Mouse (Mus musculus): ENCODE data around the gene Slc39a9.

The Slc39a9 gene

GRCm38 (mm10) chr12:80654659-80655025 lies 11.0 kb downstream of the Slc39a9 start:
- DNase-seq = no peak

- no peak for DNase-seq
Observed at GRCm38 (mm10) chr12:80658661-80659060, 15.0 kb downstream of the Slc39a9 start.

- DNase-seq = no peak
Observed at GRCm38 (mm10) chr12:80662322-80662721, 18.6 kb downstream of the Slc39a9 start.

GRCm38 (mm10) chr12:80663935-80664334 lies 20.3 kb downstream of the Slc39a9 start:
- no peak for DNase-seq

- no peak for DNase-seq
Observed at GRCm38 (mm10) chr12:80668391-80668790, 24.7 kb downstream of the Slc39a9 start.

GRCm38 (mm10) chr12:80673170-80673569 lies 29.5 kb downstream of the Slc39a9 start:
- peak; percentile 72 for DNase-seq

GRCm38 (mm10) chr12:80681340-80681739 lies 37.7 kb downstream of the Slc39a9 start:
- peak; percentile 28 for DNase-seq

- no peak for DNase-seq
Observed at GRCm38 (mm10) chr12:80683554-80683953, 39.9 kb downstream of the Slc39a9 start.

- DNase-seq = no peak
Observed at GRCm38 (mm10) chr12:80684316-80684715, 40.6 kb downstream of the Slc39a9 start.

- DNase-seq = peak; percentile 53
Observed at GRCm38 (mm10) chr12:80687788-80688211, 44.1 kb downstream of the Slc39a9 start.

- no peak for DNase-seq
Observed at GRCm38 (mm10) chr12:80689696-80690095, 46.0 kb downstream of the Slc39a9 start.

GRCm38 (mm10) chr12:80691671-80692091 lies 48.0 kb downstream of the Slc39a9 start:
- DNase-seq = peak; percentile 59

GRCm38 (mm10) chr12:80692269-80692972 lies 48.7 kb downstream of the Slc39a9 start, which contains the start of gene Plekhd1:
Gene Plekhd1, plus strand, starts transcription at chr12:80692591.
- DNase-seq = peak; percentile 66

GRCm38 (mm10) chr12:80693700-80694099 lies 50.0 kb downstream of the Slc39a9 start:
- DNase-seq = no peak

GRCm38 (mm10) chr12:80695004-80695403 lies 51.3 kb downstream of the Slc39a9 start:
- no peak for DNase-seq

- no peak for DNase-seq
Observed at GRCm38 (mm10) chr12:80698526-80699143, 55.0 kb downstream of the Slc39a9 start.

- no peak for DNase-seq
Observed at GRCm38 (mm10) chr12:80699144-80699531, 55.5 kb downstream of the Slc39a9 start.

- DNase-seq = no peak
Observed at GRCm38 (mm10) chr12:80701332-80701731, 57.6 kb downstream of the Slc39a9 start.

GRCm38 (mm10) chr12:80706208-80706914 lies 62.7 kb downstream of the Slc39a9 start:
- DNase-seq = no peak

GRCm38 (mm10) chr12:80706915-80707604 lies 63.4 kb downstream of the Slc39a9 start:
- DNase-seq = no peak

- DNase-seq = no peak
Observed at GRCm38 (mm10) chr12:80715915-80716314, 72.2 kb downstream of the Slc39a9 start.

GRCm38 (mm10) chr12:80719141-80719540 lies 75.5 kb downstream of the Slc39a9 start:
- no peak for DNase-seq

GRCm38 (mm10) chr12:80720507-80720906 lies 76.8 kb downstream of the Slc39a9 start:
- DNase-seq = no peak

Measured in lung, postnatal 14 days (tissue).